Mouse (Mus musculus) neural tube, embryonic 14.5 days (tissue): Measurements from ENCODE around the gene Zfp825. TPM values are rescaled to one million over a fixed set of nuclear protein-coding genes. Genes with fewer than 3 reads are reported as not detected.

Source experiments
- polyA plus RNA-seq: library from polyadenylated mRNA; unstranded; fragments of >200 nt; fragmentation: Nextera tagmentation; extraction: Ambion mirVana; gene quantifications from 2 replicates; pipeline ENCODE4 v1.2.1, GENCODE M21; 2014

Gene Zfp825
- polyA plus RNA-seq, 1 experiment from 2014 or later, result 14.8 TPM

Other genes starting within 250 kb of the Zfp825 start
- gene Ahrr, start 201.7 kb downstream of the Zfp825 start, polyA plus RNA-seq, result 0.20 and 0.48 TPM in 2 replicates
- gene Pdcd6, start 176.4 kb downstream of the Zfp825 start, polyA plus RNA-seq, result 116 and 122 TPM in 2 replicates
- 199 and 210 TPM in 2 replicates for gene Sdha, start 143.7 kb downstream of the Zfp825 start, polyA plus RNA-seq
- 47.4 and 52.5 TPM in 2 replicates for gene Ccdc127, start 143.7 kb downstream of the Zfp825 start, polyA plus RNA-seq
- gene Lrrc14b, start 130.0 kb downstream of the Zfp825 start, polyA plus RNA-seq, result not detected in 2 replicates
- gene Zfp72, start 103.2 kb downstream of the Zfp825 start, polyA plus RNA-seq, result 7.0 and 9.4 TPM in 2 replicates
- gene Ftl1-ps1, start 94.3 kb downstream of the Zfp825 start, polyA plus RNA-seq, result 72.0 and 81.0 TPM in 2 replicates
- 4.7 and 4.8 TPM in 2 replicates for gene Erap1, start 145.6 kb upstream of the Zfp825 start, polyA plus RNA-seq